17 mouse cellular contexts compared by ENCODE assay signal in genomic region chr16:44630426-44630825, GRCm38 (mm10).
DNase-seq lines count a peak whose midpoint lies in the region; ATAC-seq lines count a peak whose summit lies in the region.
"Had no signal": no experiment of that assay in that cellular context is flagged by ENCODE, and none has a peak within 500 bp of the region (broad histone marks: within the 10 kb centered on the region; RNA-seq: fewer than 3 reads in every experiment).

No protein-coding gene starts in this region.

- H3K36me3 ChIP-seq in embryonic facial prominence, embryonic 10.5 days (replicated peaks) = no peaks in the 10 kb centered on the region
- no peaks in the 10 kb centered on the region for H3K36me3 ChIP-seq in limb, embryonic 11.5 days (ENCODE audit: control insufficient read depth, insufficient read depth, low read length)
- H3K36me3 ChIP-seq: forebrain, embryonic 12.5 days; midbrain, embryonic 13.5 days; neural tube, embryonic 13.5 days had no signal

- 78% methylated on average over 9 of the region's 9 CpGs for WGBS in embryonic facial prominence, embryonic 10.5 days
- 10% methylated on average over 9 of the region's 9 CpGs for WGBS in limb, embryonic 11.5 days

- no peak overlapping the region for H3K4me3 ChIP-seq in embryonic facial prominence, embryonic 10.5 days
- no peak overlapping the region for H3K4me3 ChIP-seq in limb, embryonic 11.5 days (ENCODE audit: low read depth, low read length)
- H3K4me3 ChIP-seq: forebrain, embryonic 12.5 days; midbrain, embryonic 13.5 days; neural tube, embryonic 13.5 days had no signal

- no peak overlapping the region for H3K9ac ChIP-seq in limb, embryonic 11.5 days (ENCODE audit: low read length)
- H3K9ac ChIP-seq: forebrain, embryonic 12.5 days; midbrain, embryonic 13.5 days; neural tube, embryonic 13.5 days had no signal

- no peaks in the 10 kb centered on the region for H3K27me3 ChIP-seq in embryonic facial prominence, embryonic 10.5 days (replicated peaks; ENCODE audit: low read depth, poor library complexity, severe bottlenecking)
- no peaks in the 10 kb centered on the region for H3K27me3 ChIP-seq in limb, embryonic 11.5 days (ENCODE audit: control insufficient read depth, insufficient read depth, low read length)
- H3K27me3 ChIP-seq: CH12.LX; midbrain, embryonic 13.5 days; neural tube, embryonic 13.5 days had no signal

- no peaks in the 10 kb centered on the region for H3K9me3 ChIP-seq in embryonic facial prominence, embryonic 10.5 days
- no peaks in the 10 kb centered on the region for H3K9me3 ChIP-seq in limb, embryonic 11.5 days (ENCODE audit: control insufficient read depth, low read length)
- H3K9me3 ChIP-seq: forebrain, embryonic 12.5 days; midbrain, embryonic 13.5 days; neural tube, embryonic 13.5 days had no signal

- no peak for ATAC-seq in limb, embryonic 11.5 days (ENCODE audit: insufficient number of reproducible peaks, low FRiP score, low TSS enrichment, low read depth)
- ATAC-seq: inflammation-experienced regulatory T-cells, adult 6 months; midbrain, embryonic 13.5 days had no signal

- peaks cover 48% of the 10 kb centered on the region for H3K4me1 ChIP-seq in embryonic facial prominence, embryonic 10.5 days
- H3K4me1 ChIP-seq in limb, embryonic 11.5 days (ENCODE audit: control insufficient read depth, insufficient read depth, low read length) = peaks cover 40% of the 10 kb centered on the region

- H3K27ac ChIP-seq in embryonic facial prominence, embryonic 10.5 days (replicated peaks) = peak overlapping the region; percentile 21; the same call in 1 of the 2 replicates
- H3K27ac ChIP-seq in limb, embryonic 11.5 days (replicated peaks; ENCODE audit: low read depth, low read length) = peak overlapping the region; percentile 96; the same call in 1 of the 2 replicates
- H3K27ac ChIP-seq: midbrain, embryonic 13.5 days; neural tube, embryonic 13.5 days had no signal

- intact Hi-C loops in heart, postnatal 36 days (cut with DNase I) = loop anchor here (5.0 kb wide), 1 partner anchor 73 kb away; the partner anchor contains the start of gene Boc
- intact Hi-C loops in left cerebral cortex, postnatal 14 days (cut with DNase I) = no loop called here

- no peak overlapping the region for H3K4me2 ChIP-seq in limb, embryonic 11.5 days (ENCODE audit: low read depth, severe bottlenecking)
- H3K4me2 ChIP-seq: forebrain, embryonic 12.5 days; midbrain, embryonic 13.5 days; neural tube, embryonic 13.5 days had no signal

- peak; percentile 51 for DNase-seq in heart, adult 11 months
- no peak for DNase-seq in heart, postnatal 36 days
- DNase-seq in kidney, postnatal 10 days = peak; percentile 31
- no peak for DNase-seq in kidney, adult 11 months
- no peak for DNase-seq in embryonic facial prominence, embryonic 10.5 days (ENCODE audit: low spot score)
- no peak for DNase-seq in limb, embryonic 11.5 days (ENCODE audit: low spot score)
- no peak for DNase-seq in left cerebral cortex, postnatal 14 days (ENCODE audit: low spot score in 2 of 2)
- DNase-seq: adrenal gland, postnatal 14 days; cerebellum, postnatal 10 days; gastrocnemius, postnatal 14 days; lung, adult 18-20 months; thymus, adult 2 months had no signal

Comparison
In these comparisons a context has a peak if more than half of its experiments do, and no peak if none do; other contexts are left out.
1. DNase-seq: peak in heart, adult 11 months (single experiment) and kidney, postnatal 10 days (single experiment); none in heart, postnatal 36 days (0 of 2), kidney, adult 11 months (single experiment), embryonic facial prominence, embryonic 10.5 days (single experiment), limb, embryonic 11.5 days (single experiment) and left cerebral cortex, postnatal 14 days (0 of 2).